Mouse (Mus musculus) myocyte (in vitro differentiated cells): ENCODE results near the gene Upb1. TPM values are rescaled to one million over a fixed set of nuclear protein-coding genes. Genes with fewer than 3 reads are reported as not detected.

ENCODE experiments used
- H3K27me3 ChIP-seq: one replicate; pipeline ENCODE4 v1.6.1; 2011; ENCODE audit not compliant: control insufficient read depth, insufficient read depth, insufficient read length
- H3K36me3 ChIP-seq: one replicate; pipeline ENCODE4 v1.6.1; 2011; ENCODE audit not compliant: control insufficient read depth, insufficient read depth
- H3K4me2 ChIP-seq: one replicate; pipeline ENCODE4 v1.6.1; 2011; ENCODE audit warnings: low read depth, control low read depth
- H3K4me3 ChIP-seq: one replicate; pipeline ENCODE4 v1.5.1; 2011; ENCODE audit warnings: mild to moderate bottlenecking, control low read depth, moderate library complexity
- H3K79me2 ChIP-seq: one replicate; pipeline ENCODE4 v1.6.1; 2011; ENCODE audit not compliant: control insufficient read depth, insufficient read depth
- H3ac ChIP-seq: one replicate; pipeline ENCODE4 v1.6.1; 2011; ENCODE audit not compliant: control insufficient read depth, insufficient read length
- CEBPB ChIP-seq: IDR thresholded peaks from 2 replicates; pipeline ENCODE4 v1.6.1; 2011; ENCODE audit warnings: mild to moderate bottlenecking, moderate library complexity; ENCODE audit not compliant: poor library complexity, insufficient read depth, severe bottlenecking
- E2F4 ChIP-seq: IDR thresholded peaks from one replicate; pipeline ENCODE4 v1.6.1; 2011; ENCODE audit warnings: mild to moderate bottlenecking, control low read depth, moderate library complexity; ENCODE audit not compliant: insufficient read depth
- MAX ChIP-seq: IDR thresholded peaks from one replicate; pipeline ENCODE4 v1.6.1; 2011; ENCODE audit warnings: low read depth, mild to moderate bottlenecking, control low read depth
- MYOD1 ChIP-seq, 3 experiments: IDR thresholded peaks; one replicate each; pipeline ENCODE4 v1.6.1; 2011; ENCODE audit warnings: control low read depth in 2 of 3, low read depth in 2 of 3, mild to moderate bottlenecking in 2 of 3, moderate library complexity in 1 of 3; ENCODE audit not compliant: insufficient read length in 2 of 3, control insufficient read depth in 1 of 3
- MYOG ChIP-seq, 3 experiments: IDR thresholded peaks; one replicate each; pipeline ENCODE4 v1.6.1; 2011; ENCODE audit warnings: control low read depth in 2 of 3, low read depth in 2 of 3, mild to moderate bottlenecking in 2 of 3; ENCODE audit not compliant: insufficient read length in 2 of 3, control insufficient read depth in 1 of 3, insufficient read depth in 1 of 3
- POLR2A ChIP-seq: IDR thresholded peaks from one replicate; pipeline ENCODE4 v1.6.1; 2011; ENCODE audit warnings: low read depth, mild to moderate bottlenecking, control low read depth, moderate library complexity; ENCODE audit not compliant: insufficient read length
- POLR2AphosphoS2 ChIP-seq: IDR thresholded peaks from one replicate; pipeline ENCODE4 v1.6.1; 2011; ENCODE audit warnings: low read depth, control low read depth; ENCODE audit not compliant: insufficient read length
- REST ChIP-seq: IDR thresholded peaks from one replicate; pipeline ENCODE4 v1.6.1; 2011; ENCODE audit warnings: mild to moderate bottlenecking, control low read depth, moderate library complexity; ENCODE audit not compliant: insufficient read depth, insufficient read length
- SRF ChIP-seq: IDR thresholded peaks from one replicate; pipeline ENCODE4 v1.6.1; 2011; ENCODE audit warnings: low read depth; ENCODE audit not compliant: control insufficient read depth, insufficient read length
- TCF12 ChIP-seq: IDR thresholded peaks from one replicate; pipeline ENCODE4 v1.6.1; 2011; ENCODE audit warnings: mild to moderate bottlenecking, control low read depth; ENCODE audit not compliant: poor library complexity, insufficient read depth, severe bottlenecking
- TCF3 ChIP-seq: IDR thresholded peaks from one replicate; pipeline ENCODE4 v1.6.1; 2011; ENCODE audit warnings: low read depth, control low read depth; ENCODE audit not compliant: insufficient read length
- USF1 ChIP-seq: IDR thresholded peaks from one replicate; pipeline ENCODE4 v1.6.1; 2011; ENCODE audit warnings: low read depth, mild to moderate bottlenecking, control low read depth, moderate library complexity
- polyA plus RNA-seq: library from polyadenylated mRNA; unstranded; fragments of >200 nt; fragmentation: generic; extraction: Trizol; gene quantifications from one replicate; pipeline ENCODE4 v1.2.1, GENCODE M21; 2012; ENCODE audit warnings: missing spikeins

Upb1 gene
- polyA plus RNA-seq, 1 experiment = 0.04 TPM

DNA sequence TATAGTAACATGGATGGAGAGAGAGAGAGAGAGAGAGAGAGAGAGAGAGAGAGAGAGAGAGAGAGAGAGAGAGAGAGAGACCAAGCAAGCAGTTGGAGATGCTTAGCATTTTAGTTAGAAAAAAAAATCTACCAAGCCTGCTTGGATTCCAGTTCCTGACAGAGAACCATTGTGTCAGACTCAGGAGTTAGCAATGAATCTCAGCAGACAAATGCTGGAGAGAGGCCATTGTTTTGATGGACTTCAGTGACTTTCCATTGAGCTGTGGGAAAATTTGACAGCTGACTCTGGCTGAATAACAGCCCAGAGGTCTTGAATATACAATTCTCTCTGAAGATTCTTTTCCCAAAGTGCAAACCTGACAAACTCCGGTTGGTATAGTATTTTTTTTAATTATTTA, 56.9 kb downstream of the Upb1 start:
- Histone ChIP-seq H3K4me3 (no peak overlapping the region), H3K4me2 (no peak overlapping the region), H3K36me3 (no peaks in the 10 kb centered on the region), H3K27me3 (no peaks in the 10 kb centered on the region), H3ac (no peak overlapping the region), H3K79me2 (no peaks in the 10 kb centered on the region)
- TF ChIP-seq MAX = no peak
- no peak for TF ChIP-seq POLR2AphosphoS2
- no peak for TF ChIP-seq TCF12
- no peak for TF ChIP-seq MYOD1 (IDR thresholded peaks at IDR 0.05; ENCODE audit: control insufficient read depth in 1 of 3, insufficient read length in 2 of 3, low read depth in 2 of 3)
- TF ChIP-seq POLR2A = no peak
- TF ChIP-seq E2F4 = no peak
- no peak for TF ChIP-seq TCF3
- TF ChIP-seq CEBPB = no peak
- no peak for TF ChIP-seq SRF
- TF ChIP-seq MYOG (IDR thresholded peaks at IDR 0.05; ENCODE audit: control insufficient read depth in 1 of 3, insufficient read depth in 1 of 3, insufficient read length in 2 of 3, low read depth in 2 of 3) = no peak
- no peak for TF ChIP-seq USF1
- no peak for TF ChIP-seq REST

DNA sequence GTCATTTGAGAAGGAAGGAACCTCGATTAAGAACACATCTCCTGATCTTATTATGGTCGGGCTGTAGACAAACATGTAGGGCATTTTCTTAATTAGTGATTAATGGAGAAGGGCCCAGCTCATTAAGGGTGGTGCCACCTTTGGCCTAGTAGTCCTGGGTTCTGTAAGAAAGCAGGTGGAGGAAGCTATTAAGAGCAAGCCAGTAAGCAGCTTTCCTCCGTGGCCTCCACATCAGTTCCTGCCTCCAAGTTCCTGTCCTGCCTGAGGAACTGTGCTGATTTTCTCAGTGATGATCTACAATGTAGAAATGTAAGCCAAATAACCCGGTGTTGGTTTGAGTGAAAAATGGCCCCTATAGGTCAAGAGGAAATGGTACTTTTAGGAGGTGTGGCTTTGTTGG, 57.4 kb downstream of the Upb1 start:
- Histone ChIP-seq H3K27me3 (no peaks in the 10 kb centered on the region), H3K4me2 (no peak overlapping the region), H3K36me3 (no peaks in the 10 kb centered on the region), H3ac (no peak overlapping the region), H3K4me3 (no peak overlapping the region), H3K79me2 (no peaks in the 10 kb centered on the region)
- no peak for TF ChIP-seq TCF12
- no peak for TF ChIP-seq REST
- no peak for TF ChIP-seq CEBPB
- TF ChIP-seq MAX = no peak
- TF ChIP-seq USF1 = no peak
- TF ChIP-seq POLR2AphosphoS2 = no peak
- TF ChIP-seq MYOG (IDR thresholded peaks at IDR 0.05; ENCODE audit: control insufficient read depth in 1 of 3, insufficient read depth in 1 of 3, insufficient read length in 2 of 3, low read depth in 2 of 3) = no peak
- TF ChIP-seq E2F4 = no peak
- TF ChIP-seq MYOD1 (IDR thresholded peaks at IDR 0.05; ENCODE audit: control insufficient read depth in 1 of 3, insufficient read length in 2 of 3, low read depth in 2 of 3) = no peak
- TF ChIP-seq POLR2A = no peak
- no peak for TF ChIP-seq SRF
- no peak for TF ChIP-seq TCF3

DNA sequence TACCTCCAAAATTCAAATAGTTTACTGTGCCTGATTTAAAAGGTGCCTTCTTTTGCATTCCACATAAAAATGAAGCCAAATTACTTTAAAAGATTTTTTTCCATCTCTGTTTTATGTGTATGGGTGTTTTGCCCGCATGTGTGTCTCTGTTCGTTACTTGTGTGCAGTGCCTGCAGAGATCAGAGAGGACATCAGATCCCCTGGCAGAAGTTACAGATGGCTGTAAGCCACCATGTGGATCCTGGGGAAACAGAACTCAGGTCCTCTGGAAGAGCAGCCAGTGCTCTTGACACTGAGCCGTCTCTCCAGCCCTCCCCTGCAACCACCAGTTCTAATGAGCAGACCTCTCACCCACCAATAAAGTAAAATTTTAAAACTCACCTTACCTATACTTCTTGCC, 61.8 kb downstream of the Upb1 start:
- no peaks in the 10 kb centered on the region for H3K36me3 ChIP-seq
- H3K79me2 ChIP-seq = no peaks in the 10 kb centered on the region
- H3ac ChIP-seq = no peak overlapping the region
- no peak overlapping the region for H3K4me2 ChIP-seq
- no peak overlapping the region for H3K4me3 ChIP-seq
- TF ChIP-seq E2F4 = no peak
- TF ChIP-seq CEBPB = no peak
- TF ChIP-seq POLR2AphosphoS2 = no peak
- no peak for TF ChIP-seq USF1
- TF ChIP-seq MAX = no peak
- TF ChIP-seq MYOG (IDR thresholded peaks at IDR 0.05; ENCODE audit: control insufficient read depth in 1 of 3, insufficient read depth in 1 of 3, insufficient read length in 2 of 3, low read depth in 2 of 3) = no peak
- no peak for TF ChIP-seq REST
- no peak for TF ChIP-seq MYOD1 (IDR thresholded peaks at IDR 0.05; ENCODE audit: control insufficient read depth in 1 of 3, insufficient read length in 2 of 3, low read depth in 2 of 3)
- no peak for TF ChIP-seq TCF12
- no peak for TF ChIP-seq TCF3
- TF ChIP-seq POLR2A = no peak
- TF ChIP-seq SRF = no peak
- H3K27me3 ChIP-seq = no peaks in the 10 kb centered on the region

DNA sequence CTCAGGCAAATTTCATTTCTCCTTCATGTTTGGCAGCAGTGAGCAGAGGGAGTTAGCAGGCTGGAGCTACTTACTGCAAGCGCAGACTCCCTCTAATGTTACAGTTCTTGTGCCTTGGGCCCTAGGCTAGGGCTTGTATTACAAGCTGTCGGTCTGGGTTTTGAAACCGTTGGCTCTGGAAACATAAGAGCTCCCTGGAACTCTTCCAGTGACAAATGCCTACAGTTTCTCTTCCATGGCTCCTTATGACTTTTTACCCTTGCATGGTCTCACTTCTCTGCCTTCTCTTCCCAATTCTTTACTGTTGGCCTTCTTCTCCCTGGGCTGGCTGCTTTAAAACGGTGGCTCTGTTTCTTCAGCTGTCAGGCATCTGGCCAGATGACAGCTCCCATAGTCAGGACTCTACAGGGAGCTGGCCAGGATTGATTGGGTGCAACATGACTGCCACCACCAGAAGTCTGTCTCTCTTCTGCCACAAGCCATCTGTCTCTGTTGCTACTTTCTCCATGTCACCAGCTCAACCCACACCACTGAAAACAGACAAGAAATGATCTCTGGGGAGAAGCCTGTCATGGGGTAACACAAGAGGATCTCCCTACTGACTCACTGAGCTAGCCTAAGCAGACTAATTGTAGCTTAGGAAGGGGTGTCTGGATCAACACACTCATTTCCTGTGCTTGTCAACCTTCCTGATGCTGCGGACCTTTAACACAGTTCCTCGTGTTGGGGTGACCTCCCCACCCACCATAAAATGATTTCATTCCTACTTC, 65.1 kb downstream of the Upb1 start:
- no peaks in the 10 kb centered on the region for H3K27me3 ChIP-seq
- no peak overlapping the region for H3K4me3 ChIP-seq
- H3K36me3 ChIP-seq = no peaks in the 10 kb centered on the region
- TF ChIP-seq SRF (no peak), MAX (no peak), TCF3 (no peak), POLR2AphosphoS2 (no peak), REST (no peak), MYOD1 (IDR thresholded peaks at IDR 0.05; ENCODE audit: control insufficient read depth in 1 of 3, insufficient read length in 2 of 3, low read depth in 2 of 3) (peak; percentile 10 to 82 (median 37)), USF1 (no peak), POLR2A (no peak), MYOG (IDR thresholded peaks at IDR 0.05; ENCODE audit: control insufficient read depth in 1 of 3, insufficient read depth in 1 of 3, insufficient read length in 2 of 3, low read depth in 2 of 3) (peak in 2 of 3 experiments; percentile 43 to 53)
- H3K4me2 ChIP-seq = peak overlapping the region; percentile 57
- no peak overlapping the region for H3ac ChIP-seq
- no peaks in the 10 kb centered on the region for H3K79me2 ChIP-seq

DNA sequence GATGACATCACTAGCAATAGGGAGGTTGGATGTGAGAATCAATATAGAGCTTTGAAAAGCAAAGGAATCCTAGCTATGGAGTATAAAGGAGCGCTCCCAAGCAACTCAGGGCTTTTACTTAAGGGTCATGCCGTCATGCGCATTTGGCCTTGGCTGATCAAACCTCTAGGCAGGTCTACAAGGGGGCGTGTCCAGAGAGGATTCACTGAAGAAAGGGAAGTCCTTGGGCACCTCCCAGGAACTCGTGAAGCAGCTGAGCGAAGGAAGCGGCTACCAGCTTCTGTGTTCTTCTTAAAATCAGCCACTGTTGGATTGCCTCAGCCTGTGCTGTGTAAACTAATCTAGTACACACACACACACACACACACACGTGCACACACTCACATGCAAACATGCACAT, 72.5 kb downstream of the Upb1 start:
- TF ChIP-seq E2F4 (no peak), TCF3 (no peak), CEBPB (no peak), POLR2A (no peak), TCF12 (no peak)
- Histone ChIP-seq H3K4me2 (no peak overlapping the region), H3ac (no peak overlapping the region), H3K4me3 (no peak overlapping the region), H3K27me3 (no peaks in the 10 kb centered on the region), H3K36me3 (no peaks in the 10 kb centered on the region), H3K79me2 (no peaks in the 10 kb centered on the region)
